Mouse (Mus musculus) cerebellum, postnatal 25 days (tissue): ENCODE measurements at regions not wholly inside any gene's neighbourhood (a gene's known extent, or its start where the extent isn't known, plus 50 kb on each side); places are given as distances from the start of the nearest gene placed in this dataset.
A peak's percentile ranks its signal among the peaks of the same experiment; 100 is the strongest.

Source experiments
- DNase-seq, 2 experiments: peaks; one replicate each; pipeline ENCODE4 v3.0.0; 2021; ENCODE audit warnings: mixed read lengths in 2 of 2

DNA sequence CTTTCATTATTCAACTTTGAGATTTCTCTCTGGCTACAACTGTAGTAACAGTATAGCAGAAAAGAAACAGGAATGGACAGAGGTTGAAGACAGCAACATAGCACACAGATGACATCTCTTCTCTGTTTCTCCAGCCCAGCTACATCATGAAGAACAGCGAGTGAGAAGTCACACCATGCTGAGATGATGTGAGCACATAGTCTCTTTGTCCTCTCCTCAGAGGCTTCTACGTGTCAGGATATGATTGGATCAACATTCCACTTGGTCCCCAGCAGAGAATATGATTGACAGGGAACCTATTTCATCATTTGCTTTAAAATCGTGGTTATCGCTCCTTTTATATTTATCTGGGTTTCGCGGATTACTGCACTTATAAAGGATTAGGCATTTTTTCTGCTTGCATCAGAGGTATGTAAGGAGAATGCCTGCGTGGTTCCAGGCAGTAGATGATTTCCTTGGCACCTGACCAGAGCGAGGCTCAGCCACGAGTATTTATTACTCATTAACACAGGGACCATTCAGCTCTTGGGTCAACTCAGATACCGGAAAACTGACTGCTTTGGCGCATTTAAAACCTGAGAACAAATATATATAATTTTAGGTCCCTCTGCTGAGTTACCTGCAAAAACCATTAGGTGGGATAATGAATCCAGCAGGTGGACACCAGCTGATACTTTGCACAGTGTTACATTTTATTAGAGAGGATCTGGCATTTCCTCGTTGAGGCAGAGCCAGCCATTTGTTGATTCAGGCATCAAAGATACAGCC is 237.9 kb upstream of the Gm5148 start:
- peak in 1 of 2 experiments; percentile 15 for DNase-seq

DNA sequence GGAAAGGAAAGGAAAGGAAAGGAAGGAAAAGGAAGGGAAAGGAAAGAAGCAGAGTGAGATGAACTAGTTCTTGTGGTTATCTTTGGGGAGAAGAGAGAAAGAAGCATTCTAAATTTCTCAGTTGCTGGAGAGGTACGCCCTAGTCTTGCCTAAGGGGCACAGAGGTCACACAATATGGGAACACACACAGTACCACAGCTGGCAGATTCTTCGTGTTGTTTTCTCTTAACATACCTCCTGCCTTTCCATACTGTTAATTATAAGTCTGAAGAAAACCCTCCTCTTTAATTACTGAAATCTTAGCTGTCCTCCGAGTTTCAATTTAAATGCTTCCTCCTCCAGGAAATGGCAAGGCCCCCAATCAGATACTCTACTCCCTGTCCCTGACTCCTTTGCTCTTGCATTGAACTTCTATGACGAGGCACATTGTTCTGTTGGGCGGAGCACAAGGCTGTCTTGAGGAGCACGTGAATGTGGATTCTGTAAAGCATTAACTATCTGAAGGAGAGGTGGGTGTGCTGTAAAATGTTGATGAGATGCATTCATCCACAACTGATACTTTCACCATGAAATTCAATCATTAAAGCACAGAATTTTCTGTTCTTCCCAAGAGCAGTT is 234.2 kb upstream of the Gm5148 start:
- no peak for DNase-seq

DNA sequence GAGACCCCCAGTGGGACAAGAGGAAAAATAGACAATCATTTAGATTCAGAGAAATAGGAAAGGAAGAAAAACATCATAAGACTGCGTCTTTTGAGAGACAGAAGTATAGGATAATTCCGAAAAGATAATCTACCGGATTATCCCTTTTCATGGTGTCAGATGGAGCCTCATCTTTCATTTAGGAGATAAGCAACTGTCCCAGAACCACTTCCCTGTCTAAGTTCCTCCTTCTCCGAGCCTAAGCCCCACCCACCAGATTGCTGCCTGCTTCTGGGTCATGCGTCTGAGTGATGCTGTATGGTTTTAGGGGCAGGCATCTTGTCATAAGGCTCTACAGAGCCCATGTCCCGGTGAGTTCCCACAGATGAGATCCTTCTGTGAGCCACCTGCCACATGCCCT is 232.3 kb upstream of the Gm5148 start:
- no peak for DNase-seq

DNA sequence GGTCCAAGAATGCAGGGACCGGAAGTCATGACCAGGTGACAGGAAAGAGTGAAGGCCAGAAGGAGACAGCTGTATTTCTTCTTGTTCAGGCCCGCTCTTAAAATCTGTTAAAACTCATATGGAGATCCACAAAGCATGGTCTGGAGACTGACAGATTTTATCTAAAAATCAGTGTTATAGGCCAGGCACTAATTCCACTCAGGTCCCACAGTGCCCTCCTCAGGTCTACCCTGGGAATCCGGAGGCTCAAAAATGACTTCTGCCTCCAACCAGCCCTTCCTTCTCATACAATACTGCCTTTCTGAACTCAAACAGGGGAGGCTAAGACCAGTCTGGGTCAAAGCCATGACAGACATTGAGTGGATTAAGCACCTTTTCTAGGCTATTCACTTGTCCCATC is 228.6 kb upstream of the Gm5148 start:
- peak; percentile 33 to 57 for DNase-seq

DNA sequence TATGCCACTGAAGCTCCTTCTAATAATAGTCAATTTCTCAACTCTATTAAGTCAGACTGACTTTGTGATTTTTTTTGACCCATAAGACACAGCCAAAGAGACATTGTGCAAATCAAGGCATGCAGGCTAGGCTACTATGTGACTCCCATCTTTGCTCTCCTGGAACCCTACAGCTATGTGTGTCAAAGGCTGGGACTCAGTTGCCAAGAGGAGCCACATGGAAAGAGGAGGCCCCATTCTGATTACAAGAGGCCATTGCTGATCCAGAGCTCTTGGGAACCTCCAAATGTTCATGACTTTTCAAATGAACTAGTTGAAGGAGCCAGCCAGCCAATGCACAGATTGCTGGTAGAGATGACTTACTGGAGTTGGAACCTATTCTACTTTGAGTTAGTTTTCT is 228.0 kb upstream of the Gm5148 start:
- DNase-seq: no peak

DNA sequence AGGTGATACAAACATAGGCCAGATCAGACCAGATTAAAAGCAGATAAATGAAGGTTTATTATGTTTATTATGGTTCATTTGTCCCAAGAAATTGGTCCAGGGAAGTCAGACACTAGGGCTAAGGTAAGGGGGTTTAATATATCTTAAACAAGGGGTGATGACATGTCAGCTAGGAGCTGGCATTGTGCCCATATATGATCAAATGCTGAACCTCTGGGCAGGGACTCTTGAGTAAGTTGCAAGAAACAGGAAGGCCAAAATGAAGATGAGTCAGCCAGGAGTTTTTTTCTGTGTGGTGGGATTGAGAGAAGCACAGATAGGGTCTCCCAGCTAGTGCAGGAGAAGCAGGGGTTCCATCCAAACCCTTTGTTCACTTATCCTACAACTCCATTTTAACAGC is 219.4 kb upstream of the Gm5148 start:
- DNase-seq: no peak

DNA sequence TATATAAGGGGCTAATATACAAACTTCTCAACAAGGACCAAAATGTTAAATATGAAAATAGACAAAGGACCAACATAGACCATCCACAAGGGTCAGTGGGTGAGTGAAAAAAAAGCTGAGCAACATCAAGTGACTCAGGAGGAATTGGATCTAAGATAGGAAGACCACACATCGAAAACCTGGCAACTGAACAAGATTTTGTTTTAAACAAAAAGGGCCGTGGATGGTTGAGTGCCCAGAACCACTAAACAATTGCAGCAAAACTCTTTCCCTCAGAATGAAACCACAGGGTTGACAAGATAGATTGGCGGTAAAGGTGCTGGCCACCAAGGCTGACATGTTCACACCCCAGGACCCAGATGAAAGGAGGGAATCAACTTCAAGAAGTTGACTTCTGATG is 215.7 kb upstream of the Gm5148 start:
- DNase-seq: no peak

DNA sequence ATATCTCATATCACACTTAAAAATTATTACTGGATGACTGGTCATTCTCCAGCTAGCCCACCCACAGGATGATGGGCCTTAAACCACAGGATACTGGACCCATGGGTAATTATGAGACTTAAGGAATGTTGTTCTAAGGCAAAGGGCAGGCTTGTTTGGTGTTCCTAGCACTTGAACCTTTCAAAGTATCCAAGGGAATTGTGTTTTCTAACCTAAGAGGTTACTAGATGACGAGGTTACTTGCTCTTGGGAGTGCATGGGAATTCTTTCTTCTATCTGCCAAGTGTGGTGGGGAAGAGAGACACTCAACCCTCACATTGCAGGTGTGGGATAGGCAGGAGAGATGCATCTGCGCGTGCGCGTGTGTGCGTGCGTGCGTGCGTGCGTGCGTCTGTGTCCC is 214.6 kb upstream of the Gm5148 start:
- DNase-seq: no peak

DNA sequence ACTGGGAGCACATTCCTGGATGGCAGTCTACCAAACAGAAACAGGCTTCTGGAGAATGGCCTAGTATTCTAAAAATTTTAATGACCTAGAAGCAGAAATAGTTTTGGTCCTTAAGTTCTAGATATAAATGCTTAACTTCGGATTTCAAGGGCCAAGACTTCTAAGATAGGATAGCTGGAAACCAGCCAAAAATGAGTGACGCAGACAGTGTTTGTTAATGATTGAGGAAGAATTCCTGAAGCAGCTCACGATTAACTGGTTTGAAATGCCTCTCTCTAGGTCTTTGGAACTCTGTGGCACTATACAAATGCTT is 213.9 kb upstream of the Gm5148 start:
- no peak for DNase-seq

DNA sequence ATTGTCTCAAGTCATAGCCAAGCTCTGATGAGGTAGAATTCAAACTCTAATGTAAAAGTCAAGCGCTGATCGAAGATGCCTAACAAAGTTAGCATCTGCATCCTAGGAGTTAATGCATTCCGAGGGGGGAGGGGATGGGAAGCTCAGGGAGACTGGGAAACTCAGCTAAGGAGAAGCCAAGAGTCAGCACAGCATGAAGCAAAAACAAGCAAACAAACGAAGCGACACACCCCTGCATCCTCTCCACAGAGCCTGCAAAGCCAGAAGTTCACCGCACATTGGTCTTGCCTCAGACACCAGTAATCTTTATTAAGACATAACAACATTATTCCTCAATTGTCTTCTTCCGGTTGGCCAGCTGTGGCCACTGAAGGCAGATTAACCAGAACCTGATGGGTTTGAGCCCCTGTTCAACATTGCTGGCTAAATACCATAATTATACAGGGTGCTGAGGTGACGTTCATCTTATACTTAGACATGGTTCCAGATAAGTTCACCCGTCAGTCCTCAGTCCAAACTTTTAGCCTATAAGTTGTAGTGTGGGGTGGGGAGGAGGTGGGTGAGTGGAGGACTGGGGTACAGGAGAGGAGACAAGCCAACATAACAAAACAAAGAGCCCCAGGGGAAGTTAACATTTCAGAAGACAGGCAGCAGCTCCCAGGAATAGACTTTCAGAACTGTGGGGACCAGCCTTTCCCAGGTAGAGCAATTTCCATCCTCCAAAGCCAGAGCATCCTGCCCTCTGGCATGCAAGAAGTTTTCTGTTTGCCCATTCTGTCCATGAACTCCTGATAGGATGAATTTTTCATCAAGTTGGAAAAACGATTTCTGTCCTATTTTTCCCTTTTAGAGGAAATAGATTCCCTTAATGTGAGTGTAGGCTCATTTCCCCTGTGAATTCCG is 213.3 kb upstream of the Gm5148 start:
- DNase-seq: no peak

DNA sequence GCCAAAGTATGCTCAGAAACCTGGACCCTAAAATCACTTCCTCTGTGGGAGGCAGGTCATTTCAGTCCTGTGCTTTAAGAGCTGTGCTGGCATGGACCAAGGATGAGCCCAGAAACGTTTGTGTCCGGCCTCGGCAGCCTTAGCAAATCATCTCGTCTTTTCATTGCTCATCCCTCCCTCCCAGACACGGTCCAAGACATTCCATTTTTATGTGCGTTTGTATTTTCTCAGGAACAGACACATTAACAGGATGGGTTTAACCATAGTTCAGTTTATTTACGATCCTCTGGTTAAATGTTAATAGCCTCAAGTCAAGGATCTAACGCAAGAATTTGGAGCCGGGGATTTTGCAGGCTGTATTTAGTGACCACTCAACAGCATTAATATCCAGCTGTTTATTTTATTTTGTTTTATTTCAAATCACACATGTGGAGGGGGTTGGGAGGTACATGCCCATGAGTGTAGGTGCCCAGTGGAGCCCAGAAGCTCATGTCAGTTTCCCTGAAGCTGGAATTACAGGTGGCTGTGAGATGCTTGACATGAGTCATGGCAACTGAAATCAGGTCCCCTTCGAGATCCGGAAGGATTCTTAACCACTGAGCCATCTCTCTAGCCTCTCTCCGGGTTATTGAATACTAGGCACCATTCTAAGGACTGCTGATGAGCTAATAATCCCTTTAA is 212.1 kb upstream of the Gm5148 start:
- peak in 1 of 2 experiments; percentile 9 for DNase-seq

DNA sequence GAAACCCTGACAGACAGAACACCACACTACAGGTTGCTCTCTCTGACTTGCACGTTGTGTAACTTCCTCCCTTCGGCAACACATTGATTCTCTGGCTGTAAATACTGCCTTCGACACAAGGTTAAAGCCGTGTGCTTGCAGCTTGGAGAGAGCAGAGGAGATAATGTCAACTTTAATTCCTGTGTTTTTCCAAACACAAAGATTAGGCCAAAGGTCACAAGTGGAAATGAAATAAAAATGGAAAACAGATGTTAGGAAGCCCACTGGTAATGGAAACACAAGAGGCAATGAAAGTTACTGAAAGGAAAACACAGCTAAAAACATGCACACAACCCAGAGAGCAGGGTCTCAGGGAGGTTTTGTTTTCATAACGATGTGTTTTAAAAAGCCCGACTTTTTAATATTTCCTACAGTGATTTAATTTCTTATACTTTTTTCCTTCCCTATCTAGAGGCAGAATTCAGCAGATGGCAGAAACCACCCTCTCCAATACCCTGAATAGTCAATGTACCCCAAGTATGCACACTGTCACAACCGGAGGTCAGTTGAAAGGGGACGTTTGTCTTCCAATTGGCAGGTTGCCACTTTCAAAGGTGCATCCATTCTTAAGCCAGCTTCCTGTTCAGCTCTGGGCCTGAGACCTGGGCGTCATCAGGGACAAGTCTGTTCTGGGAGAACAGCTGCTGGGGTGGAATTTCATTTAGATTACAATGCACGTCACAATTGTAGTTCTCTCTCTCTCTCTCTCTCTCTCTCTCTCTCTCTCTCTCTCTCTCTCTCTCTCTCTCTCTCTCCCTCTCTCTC is 210.8 kb upstream of the Gm5148 start:
- DNase-seq: no peak

DNA sequence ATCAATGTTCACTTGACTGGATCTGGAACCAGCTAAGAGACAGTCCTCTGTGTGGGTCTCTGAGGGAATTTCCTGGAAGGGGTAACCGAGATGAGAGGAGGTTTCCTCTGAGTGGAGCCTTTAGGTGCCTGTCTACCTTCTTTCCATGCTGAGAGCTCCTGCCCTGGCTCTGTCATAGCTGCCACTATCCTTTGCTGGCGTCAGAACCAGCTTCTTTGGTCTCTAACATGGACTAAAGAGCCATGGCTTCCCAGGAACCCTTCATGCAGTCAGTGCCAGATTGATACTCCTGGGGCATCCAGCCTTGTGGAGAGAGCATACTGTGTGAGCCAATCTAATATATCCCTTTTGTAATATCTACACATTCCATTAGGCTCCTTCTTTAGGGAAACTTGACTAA is 209.9 kb upstream of the Gm5148 start:
- DNase-seq: no peak

DNA sequence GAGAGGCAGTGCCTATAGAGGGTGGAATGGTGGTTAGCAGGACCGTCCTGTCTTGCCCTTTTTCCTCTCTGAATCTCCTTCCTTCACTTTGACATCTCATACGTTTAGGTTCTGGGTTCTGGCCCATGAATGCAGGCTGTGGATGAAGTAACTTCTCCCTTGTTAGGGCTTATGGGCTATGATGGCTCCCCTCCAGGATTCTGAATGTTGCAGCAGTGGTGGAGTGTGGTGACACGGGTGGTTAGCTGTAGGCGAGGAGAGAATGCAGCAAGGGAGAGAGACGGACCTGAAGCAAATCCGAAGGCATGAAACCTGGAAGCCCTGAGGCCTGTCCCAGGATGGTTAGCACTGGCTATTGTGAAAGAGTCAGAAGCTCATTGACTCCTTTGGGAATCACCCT is 204.4 kb upstream of the Gm5148 start:
- DNase-seq: no peak

DNA sequence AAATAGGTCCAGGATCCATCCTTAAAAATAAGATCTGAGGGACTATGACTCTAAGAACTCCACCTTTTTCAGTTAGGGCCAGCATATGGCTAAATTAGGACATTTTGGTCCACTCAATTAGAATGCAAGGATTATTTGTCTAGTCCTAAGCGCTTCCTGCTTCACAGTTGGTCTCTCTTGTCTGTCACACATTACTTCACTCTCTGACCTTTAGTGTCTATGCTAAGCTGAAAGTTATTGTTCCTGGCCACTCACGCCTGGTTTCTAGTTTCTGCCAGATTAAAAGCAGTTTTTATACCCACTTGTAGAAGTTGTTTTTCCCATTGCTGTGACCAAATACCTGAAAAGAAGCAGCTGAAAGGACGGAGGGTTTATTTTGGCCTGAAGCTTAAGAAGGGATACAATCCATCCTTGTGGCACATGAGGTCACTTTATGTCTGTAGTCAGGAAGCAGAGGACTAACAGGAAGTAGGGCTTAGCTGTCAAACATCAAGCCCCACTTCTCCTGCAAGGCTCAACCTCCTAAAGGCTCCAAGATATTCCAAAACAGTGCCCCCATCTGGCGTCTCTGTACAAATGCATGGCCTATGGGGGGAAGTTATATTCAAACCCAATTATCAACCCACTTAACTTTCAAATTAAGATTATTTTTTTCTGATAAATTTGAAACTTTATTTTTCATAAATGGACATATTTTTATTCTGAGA is 195.3 kb upstream of the Gm5148 start:
- no peak for DNase-seq

DNA sequence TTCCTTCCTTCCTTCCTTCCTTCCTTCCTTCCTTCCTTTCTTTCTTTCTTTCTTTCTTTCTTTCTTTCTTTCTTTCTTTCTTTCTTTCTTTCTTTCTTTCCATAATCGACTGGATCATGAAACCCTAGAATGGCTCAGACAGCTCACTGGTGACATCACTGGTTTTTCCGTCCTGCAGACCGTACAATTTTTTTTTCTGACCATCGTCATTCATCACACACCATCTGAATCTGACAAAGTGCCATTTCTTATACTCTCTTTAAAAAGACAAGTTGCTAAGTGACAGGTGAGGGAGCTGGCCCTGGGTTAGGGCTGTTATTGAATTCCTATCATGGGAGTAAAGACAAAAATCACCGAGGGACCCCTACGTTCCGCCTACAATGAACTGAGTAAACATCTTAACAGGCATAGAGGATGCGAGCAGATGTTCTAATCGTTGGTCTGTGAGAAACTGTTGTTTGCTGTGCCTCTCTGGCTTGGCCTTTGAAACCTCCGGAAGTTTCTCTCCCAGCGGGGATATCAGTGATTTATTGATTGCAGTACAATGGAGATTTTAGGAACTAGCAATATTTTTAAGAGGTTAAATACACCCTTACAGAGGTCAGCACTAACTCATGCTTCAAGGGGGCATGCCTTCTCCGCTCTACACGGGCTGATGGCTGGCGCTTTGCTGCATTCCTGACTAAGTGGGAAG is 192.6 kb upstream of the Gm5148 start:
- no peak for DNase-seq

DNA sequence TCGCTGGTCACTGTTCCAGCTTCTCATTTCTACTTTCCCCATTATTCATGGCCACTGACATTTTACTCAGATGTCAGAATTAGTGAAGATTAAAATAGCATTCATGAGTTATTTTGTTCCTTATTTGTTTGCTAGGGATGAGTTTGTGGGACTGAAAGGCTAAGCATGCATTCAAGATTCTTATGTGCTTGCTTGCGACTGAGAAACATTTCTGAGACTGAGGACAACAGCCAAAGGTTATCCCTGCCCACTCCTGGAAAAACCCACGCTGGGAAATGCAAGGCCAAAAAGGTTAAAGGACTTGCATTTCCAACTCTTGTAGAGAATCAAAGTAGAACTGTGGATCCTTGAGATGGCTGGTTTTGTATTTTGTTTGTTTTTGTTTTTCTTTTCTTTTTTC is 192.0 kb upstream of the Gm5148 start:
- DNase-seq: no peak

DNA sequence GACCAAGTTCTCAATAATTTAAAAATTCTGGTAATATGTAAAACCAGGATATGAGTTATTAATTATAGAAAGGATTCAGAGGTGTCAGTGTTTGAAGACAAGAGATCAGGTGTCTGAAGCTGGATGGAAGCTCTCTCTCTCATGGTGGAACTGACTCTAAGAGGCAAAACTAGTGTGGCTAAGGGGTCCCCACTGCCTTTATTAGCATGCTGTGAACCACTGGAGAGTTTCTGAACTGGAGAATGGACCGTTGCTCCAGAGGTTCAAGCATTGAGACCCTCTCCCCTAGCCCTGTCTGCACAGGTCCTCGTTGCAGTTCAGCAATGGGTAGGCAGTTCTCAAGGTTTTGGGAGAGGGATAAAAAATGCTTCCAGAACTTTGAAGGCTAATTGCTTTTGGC is 191.4 kb upstream of the Gm5148 start:
- DNase-seq: no peak

DNA sequence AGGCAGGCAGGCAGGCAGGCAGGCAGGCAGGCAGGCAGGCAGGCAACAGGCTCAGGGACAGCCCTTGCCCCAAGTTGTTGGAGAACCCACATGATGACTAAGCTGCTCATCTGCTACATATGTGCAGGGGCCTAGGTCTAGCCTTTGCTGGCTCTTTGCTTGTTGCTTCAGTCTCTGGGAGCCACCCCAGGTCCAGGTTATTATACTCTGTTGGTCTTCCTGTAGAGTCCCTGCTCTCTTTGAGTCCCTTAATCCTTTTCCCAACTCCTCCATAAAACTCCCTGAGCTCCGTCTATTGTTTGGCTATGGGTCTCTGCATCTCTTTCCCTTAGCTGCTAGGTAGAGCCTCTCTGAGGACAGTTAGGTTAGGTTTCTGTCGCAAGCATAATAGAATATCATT is 189.8 kb upstream of the Gm5148 start:
- DNase-seq: no peak

DNA sequence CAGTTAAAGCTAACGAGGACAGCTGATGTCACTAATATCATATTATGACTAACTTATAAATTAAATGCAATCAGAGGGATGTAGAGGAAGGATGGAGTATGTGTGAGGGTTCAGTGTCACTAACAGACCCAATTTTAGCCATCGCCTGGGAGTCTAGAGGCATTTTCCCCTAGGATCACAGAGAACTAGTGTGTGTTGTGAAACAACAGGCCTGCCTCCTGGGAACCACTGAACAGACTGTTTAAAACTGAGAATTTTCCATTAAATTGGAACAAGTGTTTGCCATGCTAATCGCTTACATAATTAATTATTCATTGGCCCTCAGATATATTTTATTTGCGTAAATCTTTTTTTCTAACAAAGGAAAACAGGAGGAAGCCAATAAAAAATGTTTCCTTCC is 185.5 kb upstream of the Gm5148 start:
- DNase-seq: no peak

DNA sequence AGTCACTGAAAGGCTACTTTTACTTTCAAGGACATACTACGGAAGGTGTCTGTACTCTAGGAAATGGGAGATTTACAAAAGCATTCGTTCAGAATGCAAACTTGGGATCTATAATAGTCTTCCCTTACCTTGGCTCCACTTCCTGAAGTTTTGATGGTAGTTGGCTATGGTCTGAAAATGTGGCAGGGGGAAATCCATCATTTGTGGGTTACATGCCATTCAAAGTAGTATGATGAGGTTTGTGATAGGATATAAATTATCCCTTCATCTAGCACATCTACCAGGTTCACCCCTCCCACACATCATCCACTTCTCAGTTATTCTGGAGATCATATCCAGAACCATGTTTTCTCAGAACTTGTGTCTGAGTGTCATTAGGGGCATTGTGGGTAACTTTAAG is 184.7 kb upstream of the Gm5148 start:
- DNase-seq: no peak
